Mouse (Mus musculus) thymus, postnatal 0 days (tissue): ENCODE measurements around the gene Vasn. TPM values are rescaled to one million over a fixed set of nuclear protein-coding genes. Genes with fewer than 3 reads are reported as not detected.

Source experiments
- DNase-seq: peaks from one replicate; pipeline ENCODE4 v3.0.0-alpha.2; 2015; ENCODE audit warnings: low spot score
- polyA plus RNA-seq: library from polyadenylated mRNA; unstranded; fragments of >200 nt; fragmentation: Nextera tagmentation; extraction: Ambion mirVana; gene quantifications from 2 replicates; pipeline ENCODE4 v1.2.1, GENCODE M21; 2015

Vasn gene
- polyA plus RNA-seq, 1 experiment from 2014 or later, result 2.4 TPM

GRCm38 (mm10) chr16:4606431-4607084, 33.2 kb upstream of the Vasn start:
- peak; percentile 32 for DNase-seq

GRCm38 (mm10) chr16:4607818-4608531, 31.8 kb upstream of the Vasn start:
- DNase-seq, result peak; percentile 88

GRCm38 (mm10) chr16:4608532-4609059, 31.1 kb upstream of the Vasn start:
- DNase-seq, result no peak

- DNase-seq, result no peak
These were observed 28.5 kb upstream of the Vasn start for GRCm38 (mm10) chr16:4611193-4611592.

- no peak for DNase-seq
These were observed 28.1 kb upstream of the Vasn start for GRCm38 (mm10) chr16:4611676-4612075.

GRCm38 (mm10) chr16:4613736-4614135, 26.0 kb upstream of the Vasn start:
- DNase-seq, result no peak

- no peak for DNase-seq
These were observed 25.1 kb upstream of the Vasn start for GRCm38 (mm10) chr16:4614639-4615038.

GRCm38 (mm10) chr16:4615297-4615696, 24.4 kb upstream of the Vasn start:
- no peak for DNase-seq

GRCm38 (mm10) chr16:4616829-4617228, 22.9 kb upstream of the Vasn start:
- no peak for DNase-seq

- DNase-seq, result no peak
These were observed 15.7 kb upstream of the Vasn start for GRCm38 (mm10) chr16:4624074-4624473.

GRCm38 (mm10) chr16:4624481-4625110, 15.1 kb upstream of the Vasn start, which contains the start of gene Pam16:
TSS of gene Pam16 (minus strand) at chr16:4624988.
- DNase-seq, result peak; percentile 89

- DNase-seq, result no peak
These were observed 12.6 kb upstream of the Vasn start for GRCm38 (mm10) chr16:4627105-4627504.

- DNase-seq, result no peak
These were observed 10.8 kb upstream of the Vasn start for GRCm38 (mm10) chr16:4628898-4629419.

- DNase-seq, result peak; percentile 74
These were observed 9.8 kb upstream of the Vasn start for GRCm38 (mm10) chr16:4629950-4630349.

- DNase-seq, result peak; percentile 28
These were observed 7.7 kb upstream of the Vasn start for GRCm38 (mm10) chr16:4632050-4632449.

GRCm38 (mm10) chr16:4633661-4634060, 6.1 kb upstream of the Vasn start:
- DNase-seq, result no peak

- DNase-seq, result no peak
These were observed 5.1 kb upstream of the Vasn start for GRCm38 (mm10) chr16:4634681-4635080.

- no peak for DNase-seq
These were observed 4.0 kb upstream of the Vasn start for GRCm38 (mm10) chr16:4635760-4636159.

GRCm38 (mm10) chr16:4638891-4639390, 800 bp upstream of the Vasn start:
- DNase-seq, result no peak

- no peak for DNase-seq
These were observed 695 bp downstream of the Vasn start for GRCm38 (mm10) chr16:4640267-4641005.
